Mouse (Mus musculus): ENCODE data around the gene Dnase2b. TPM values are rescaled to one million over a fixed set of nuclear protein-coding genes. Genes with fewer than 3 reads are reported as not detected.

Gene Dnase2b
- total and polyA plus RNA-seq, 2 experiments from 2014 or later, result not detected

DNA sequence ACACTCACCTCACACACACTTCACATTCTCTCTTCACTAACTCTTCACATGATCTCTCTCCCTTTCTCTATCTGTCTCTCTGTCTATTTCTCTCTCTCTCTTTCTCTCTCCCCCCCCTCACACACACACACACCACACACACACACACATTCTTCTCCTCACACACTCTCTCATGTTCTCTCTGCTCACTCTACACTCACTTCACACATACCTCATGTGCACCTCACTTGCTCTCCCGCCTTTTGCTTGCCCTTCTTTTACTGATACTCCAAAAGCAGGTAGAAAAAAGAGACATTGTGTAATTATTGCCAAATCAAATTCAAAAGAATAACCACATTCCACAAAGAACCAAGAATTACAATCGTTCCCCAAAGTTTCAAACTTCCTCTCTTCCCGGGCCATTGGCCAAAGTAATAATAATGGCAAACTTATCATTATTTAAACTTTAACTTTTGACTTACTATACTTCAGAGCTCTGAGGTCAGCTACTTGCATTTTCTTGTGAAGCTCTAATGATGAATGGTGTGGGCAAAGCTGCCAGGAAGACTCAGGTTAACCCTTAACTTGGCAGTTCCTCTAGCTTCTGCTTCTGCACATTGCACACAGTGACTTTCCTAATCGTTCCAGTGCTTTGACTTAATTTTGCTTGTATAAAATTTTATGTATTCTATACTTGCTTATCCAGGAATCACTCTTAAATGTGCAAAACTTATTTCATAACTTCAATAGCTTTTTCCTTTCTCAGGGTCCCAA, 74.7 kb downstream of the Dnase2b start:
- ATAC-seq (no peak), DNase-seq (ENCODE audit: low spot score) (no peak)
- no peak overlapping the region for H3K4me2 ChIP-seq (ENCODE audit: low read depth, low read length)
- H3K4me1 ChIP-seq (ENCODE audit: insufficient read depth, low read length), result no peaks in the 10 kb centered on the region
- no peaks in the 10 kb centered on the region for H3K27me3 ChIP-seq (ENCODE audit: insufficient read depth, low read length)
- no peak for TF ChIP-seq CTCF (IDR thresholded peaks at IDR 0.05; ENCODE audit: low read depth)
- H3K4me3 ChIP-seq (ENCODE audit: low read length), result no peak overlapping the region
- 89% methylated on average over 4 of the region's 4 CpGs for WGBS
- no peak overlapping the region for H3K27ac ChIP-seq
- H3K9me3 ChIP-seq (ENCODE audit: low read length), result no peaks in the 10 kb centered on the region
- H3K36me3 ChIP-seq (ENCODE audit: insufficient read depth, low read length), result no peaks in the 10 kb centered on the region
- H3K9ac ChIP-seq (replicated peaks; ENCODE audit: low read length), result no peak overlapping the region

- Histone ChIP-seq H3K4me1 (ENCODE audit: insufficient read depth, low read length) (no peaks in the 10 kb centered on the region), H3K9me3 (ENCODE audit: low read length) (no peaks in the 10 kb centered on the region), H3K27ac (no peak overlapping the region), H3K36me3 (ENCODE audit: insufficient read depth, low read length) (no peaks in the 10 kb centered on the region), H3K27me3 (ENCODE audit: insufficient read depth, low read length) (no peaks in the 10 kb centered on the region), H3K4me2 (ENCODE audit: low read depth, low read length) (no peak overlapping the region), H3K9ac (replicated peaks; ENCODE audit: low read length) (no peak overlapping the region), H3K4me3 (ENCODE audit: low read length) (no peak overlapping the region)
- no peak for TF ChIP-seq CTCF (IDR thresholded peaks at IDR 0.05; ENCODE audit: low read depth)
- no peak for ATAC-seq
- WGBS, result 57% methylated on average over 6 of the region's 6 CpGs
- DNase-seq (ENCODE audit: low spot score), result no peak
Measured at GRCm38 (mm10) chr3:146534986-146535385, 80.4 kb downstream of the Dnase2b start.

Other genes with a start within 250 kb of the Dnase2b start
- gene Ssx2ip, start 211.0 kb downstream of the Dnase2b start, total RNA-seq (2014; rRNA removed), result 21.7 and 23.6 TPM in 2 replicates
- gene Ssx2ip, start 211.0 kb downstream of the Dnase2b start, polyA plus RNA-seq (2015; fragmentation: Nextera tagmentation; extraction: Ambion mirVana), result 21.7 and 23.5 TPM in 2 replicates
- 6.6 and 11.4 TPM in 2 replicates for gene Ctbs, start 165.8 kb downstream of the Dnase2b start, total RNA-seq (2014; rRNA removed)
- 5.7 and 6.2 TPM in 2 replicates for gene Ctbs, start 165.8 kb downstream of the Dnase2b start, polyA plus RNA-seq (2015; fragmentation: Nextera tagmentation; extraction: Ambion mirVana)
- 1.4 and 5.6 TPM in 2 replicates for gene Spata1, start 115.8 kb downstream of the Dnase2b start, total RNA-seq (2014; rRNA removed)
- gene Spata1, start 115.8 kb downstream of the Dnase2b start, polyA plus RNA-seq (2015; fragmentation: Nextera tagmentation; extraction: Ambion mirVana), result 3.2 and 4.9 TPM in 2 replicates
- 100 and 119 TPM in 2 replicates for gene Gng5, start 115.8 kb downstream of the Dnase2b start, total RNA-seq (2014; rRNA removed)
- gene Gng5, start 115.8 kb downstream of the Dnase2b start, polyA plus RNA-seq (2015; fragmentation: Nextera tagmentation; extraction: Ambion mirVana), result 411 and 424 TPM in 2 replicates
- 20.5 and 21.0 TPM in 2 replicates for gene Rpf1, start 94.2 kb downstream of the Dnase2b start, total RNA-seq (2014; rRNA removed)
- 25.9 and 29.0 TPM in 2 replicates for gene Rpf1, start 94.2 kb downstream of the Dnase2b start, polyA plus RNA-seq (2015; fragmentation: Nextera tagmentation; extraction: Ambion mirVana)
- gene Uox, start 45.2 kb downstream of the Dnase2b start, total RNA-seq (2014; rRNA removed), result 0.16 TPM in 1 of 2 replicates, not detected in the other
- 0.14 and 0.20 TPM in 2 replicates for gene Uox, start 45.2 kb downstream of the Dnase2b start, polyA plus RNA-seq (2015; fragmentation: Nextera tagmentation; extraction: Ambion mirVana)
- gene 4930503B20Rik, start 35.7 kb upstream of the Dnase2b start, total RNA-seq (2014; rRNA removed), result not detected in 2 replicates
- gene 4930503B20Rik, start 35.7 kb upstream of the Dnase2b start, polyA plus RNA-seq (2015; fragmentation: Nextera tagmentation; extraction: Ambion mirVana), result not detected in 2 replicates
- 0.36 and 0.89 TPM in 2 replicates for gene Samd13, start 70.0 kb upstream of the Dnase2b start, total RNA-seq (2014; rRNA removed)
- gene Samd13, start 70.0 kb upstream of the Dnase2b start, polyA plus RNA-seq (2015; fragmentation: Nextera tagmentation; extraction: Ambion mirVana), result 0.45 and 0.46 TPM in 2 replicates
- 235 and 238 TPM in 2 replicates for gene Prkacb, start 197.4 kb upstream of the Dnase2b start, total RNA-seq (2014; rRNA removed)
- gene Prkacb, start 197.4 kb upstream of the Dnase2b start, polyA plus RNA-seq (2015; fragmentation: Nextera tagmentation; extraction: Ambion mirVana), result 167 and 180 TPM in 2 replicates
- gene Ttll7, start 236.8 kb upstream of the Dnase2b start, total RNA-seq (2014; rRNA removed), result 20.4 and 23.9 TPM in 2 replicates
- gene Ttll7, start 236.8 kb upstream of the Dnase2b start, polyA plus RNA-seq (2015; fragmentation: Nextera tagmentation; extraction: Ambion mirVana), result 7.9 and 8.6 TPM in 2 replicates

Measured in hindbrain, postnatal 0 days (tissue).